Mouse (Mus musculus) E14TG2a.4 (cell line): ENCODE measurements around the gene Nckap5l.

Experiments used
- CTCF ChIP-seq: conservative IDR thresholded peaks from 2 replicates; pipeline ENCODE4 v1.5.1; 2014; ENCODE audit warnings: low read length
- POU5F1 ChIP-seq: IDR thresholded peaks from 2 replicates; pipeline ENCODE4 v1.6.1; 2014; ENCODE audit warnings: low read length, borderline replicate concordance

DNA sequence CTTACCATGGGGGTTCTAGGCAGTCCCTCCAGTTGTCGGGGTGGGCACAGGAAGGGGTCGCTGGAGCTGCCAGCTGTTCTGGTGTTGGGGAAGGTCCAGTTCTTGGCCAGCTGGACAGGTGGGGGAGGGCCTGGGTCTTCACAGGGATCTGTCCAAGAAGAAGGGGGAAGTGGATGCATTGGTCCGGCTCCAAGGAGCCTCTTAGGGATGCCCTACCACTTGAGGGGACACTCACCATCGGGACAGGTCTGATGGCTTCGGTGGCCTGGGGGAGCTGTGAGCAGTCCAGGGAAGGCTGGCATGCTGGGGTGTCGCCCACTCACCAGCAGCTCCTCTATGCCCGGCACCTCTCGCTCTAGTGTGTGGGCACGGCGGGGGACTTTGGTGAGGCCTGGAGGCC lies 34.4 kb downstream of the Nckap5l start:
- TF ChIP-seq CTCF, result no peak
- no peak for TF ChIP-seq POU5F1
